Mouse (Mus musculus): ENCODE measurements at regions not wholly inside any gene's neighbourhood (a gene's known extent, or its start where the extent isn't known, plus 50 kb on each side); places are given as distances from the start of the nearest gene placed in this dataset.

GRCm38 (mm10) chr4:72688842-72689241 is 163.6 kb downstream of the Aldoart1 start:
- DNase-seq = no peak

DNA sequence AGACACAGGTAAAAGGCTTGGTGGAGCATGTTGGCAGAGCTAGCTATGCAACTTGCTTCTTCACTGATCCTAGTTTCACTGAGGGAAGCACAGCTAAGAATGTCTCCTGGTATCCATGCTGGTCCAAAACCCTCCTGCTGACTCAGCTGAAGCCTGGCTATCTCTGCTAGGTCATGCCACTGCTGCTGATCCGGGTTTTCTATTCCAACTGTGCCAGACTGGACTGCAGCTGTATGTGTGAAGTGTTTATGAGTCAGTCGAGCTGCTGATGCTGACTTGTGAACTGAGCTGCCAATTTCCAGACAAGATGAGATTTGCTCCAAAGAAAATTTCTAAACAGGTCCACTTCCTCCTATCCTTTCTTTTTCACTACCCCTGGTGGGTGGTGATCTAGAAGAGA is 178.4 kb downstream of the Aldoart1 start:
- DNase-seq = no peak

DNA sequence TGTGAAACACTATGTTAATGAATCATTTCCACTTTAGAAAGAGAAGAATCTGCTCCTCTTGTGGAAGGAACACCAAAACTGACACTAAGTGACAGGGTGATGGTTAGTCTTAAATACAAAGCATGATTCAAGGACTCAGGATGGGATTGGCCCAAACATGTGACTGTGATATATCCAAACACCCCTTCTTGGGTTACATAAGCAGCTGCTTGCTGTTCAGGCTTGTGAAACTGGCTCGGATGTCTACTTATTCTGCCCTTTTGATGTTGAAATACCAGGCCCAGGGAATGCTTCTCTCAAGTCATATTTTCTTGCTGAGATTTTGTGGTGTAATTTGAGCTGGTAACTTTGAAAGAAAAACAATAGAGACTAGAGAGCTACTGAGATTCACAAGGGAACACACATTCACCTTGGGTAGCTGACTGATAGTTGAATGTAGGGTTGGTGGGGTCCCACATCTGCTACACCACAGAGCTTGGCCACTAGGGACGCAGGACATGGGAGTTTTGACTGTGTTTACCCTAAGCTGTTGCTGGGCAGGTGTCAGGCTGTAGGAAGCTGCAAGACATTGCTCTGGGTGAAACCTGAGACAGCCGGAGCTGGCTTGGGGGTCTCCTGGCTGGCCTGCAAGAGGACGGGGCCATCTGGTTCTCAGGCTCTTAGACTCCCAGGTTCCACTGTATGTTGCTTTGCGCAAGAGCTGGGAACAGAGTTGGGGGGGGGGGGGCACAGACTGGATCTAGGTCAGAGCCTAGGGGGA is 180.6 kb downstream of the Aldoart1 start:
- peak; percentile 55 for DNase-seq

- no peak for DNase-seq
These were observed 182.5 kb downstream of the Aldoart1 start for GRCm38 (mm10) chr4:72669827-72670494.

DNA sequence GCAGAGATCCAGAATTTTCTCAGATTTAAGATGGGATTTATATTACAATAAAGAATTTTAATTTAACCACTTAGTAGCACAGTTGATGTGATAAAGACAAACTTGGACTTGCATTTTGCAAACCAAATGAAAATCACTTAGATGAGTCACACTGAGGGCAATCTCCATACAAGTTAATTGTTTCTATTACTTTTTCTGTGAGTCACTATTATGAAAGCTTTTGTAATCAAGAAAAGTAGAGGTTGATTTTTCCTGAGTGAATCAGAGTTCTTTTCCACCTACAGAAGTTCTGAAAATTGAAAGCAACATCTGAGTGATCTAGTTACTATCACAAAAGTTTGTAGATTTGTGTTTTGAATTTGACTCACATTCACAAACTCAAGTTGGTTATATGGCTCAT is 188.1 kb downstream of the Aldoart1 start:
- DNase-seq = no peak

DNA sequence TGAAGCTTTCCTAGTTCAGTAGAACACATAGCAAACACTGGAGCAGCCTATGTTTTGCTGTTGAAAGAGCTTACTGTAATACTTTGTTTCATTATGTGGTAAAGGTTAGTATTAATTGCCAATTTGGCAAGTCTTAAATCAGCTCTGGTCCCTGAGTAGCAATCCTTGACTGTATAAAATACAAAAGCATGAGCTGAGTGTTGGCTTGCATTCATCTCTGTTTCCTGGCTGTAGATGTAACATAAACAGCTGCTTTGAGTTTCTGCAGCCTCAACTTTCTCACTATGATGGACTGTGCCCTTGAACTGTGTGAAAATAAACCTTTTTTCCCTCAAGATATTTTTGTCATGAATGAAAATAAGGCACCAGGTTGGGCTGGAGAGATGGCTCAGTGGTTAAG is 190.0 kb downstream of the Aldoart1 start:
- DNase-seq = no peak

DNA sequence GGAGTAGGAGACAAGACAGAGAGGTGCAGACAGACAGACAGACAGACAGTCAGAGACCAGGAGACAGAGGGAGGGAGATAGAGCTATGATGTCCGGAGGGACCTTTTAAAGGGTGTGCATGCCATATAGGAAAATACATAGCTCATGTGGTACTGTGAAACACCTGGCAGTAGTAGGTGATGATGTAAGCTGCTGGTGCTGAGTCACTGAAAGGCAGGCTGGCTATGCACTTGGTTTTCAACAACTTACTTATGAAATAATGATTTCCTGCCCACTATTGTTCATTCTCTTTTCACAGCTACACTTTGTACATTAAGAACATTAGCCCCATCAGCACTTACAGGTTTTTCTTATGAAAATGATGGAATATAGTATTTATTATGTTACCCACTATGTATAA is 196.2 kb downstream of the Aldoart1 start:
- no peak for DNase-seq

GRCm38 (mm10) chr4:72647130-72647529 is 205.3 kb downstream of the Aldoart1 start:
- DNase-seq = no peak

DNA sequence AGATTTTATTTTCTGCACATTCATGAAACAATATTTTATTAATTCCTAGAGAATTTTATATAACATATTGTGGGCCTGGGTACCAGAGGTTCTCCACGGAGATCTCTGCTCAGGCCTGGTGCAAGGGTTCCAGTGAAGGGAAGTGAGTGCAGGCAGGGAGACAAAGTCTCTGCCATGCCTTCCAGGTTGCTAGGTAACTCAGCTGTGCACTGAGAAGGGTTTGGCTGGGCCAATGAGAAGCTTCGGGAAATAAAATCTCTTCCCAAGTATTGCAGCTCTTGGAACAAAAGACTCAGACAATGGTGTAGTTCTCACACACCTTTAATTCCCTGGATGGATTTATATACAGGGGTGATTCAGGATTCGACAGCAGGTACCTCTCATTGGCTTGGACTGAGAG is 223.0 kb downstream of the Aldoart1 start:
- no peak for DNase-seq

DNA sequence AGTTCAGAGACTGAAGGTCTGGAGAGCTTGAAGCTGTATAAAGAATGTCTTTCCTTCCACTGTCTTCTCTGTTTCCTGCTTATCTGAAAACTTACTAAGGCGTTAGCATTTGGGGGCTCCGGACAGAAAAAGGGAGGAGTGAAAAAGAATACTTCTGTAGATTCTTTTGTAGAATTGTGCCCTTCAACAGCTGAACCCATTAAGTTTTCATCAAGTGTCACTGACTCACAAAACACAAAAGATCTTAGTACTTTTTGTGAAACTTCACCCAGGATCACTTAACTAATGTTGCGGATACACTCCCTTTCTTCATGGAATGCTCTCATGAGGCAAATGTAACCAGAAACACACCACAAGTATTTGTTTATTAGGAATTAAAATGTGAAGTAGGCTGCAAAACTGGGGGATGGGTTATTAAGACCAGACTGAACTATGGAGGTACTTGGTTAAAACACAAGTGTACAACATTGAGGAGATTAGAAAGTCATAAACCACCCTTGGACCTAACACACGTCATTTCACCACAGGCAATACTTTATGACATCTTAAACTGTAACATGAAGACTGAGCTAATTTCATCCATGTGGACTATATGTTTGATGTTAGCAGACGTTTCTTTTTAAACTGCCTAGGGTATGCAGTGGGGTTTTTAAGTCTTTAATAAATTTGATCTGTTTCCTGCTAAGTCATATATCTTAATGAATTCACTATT is 225.1 kb downstream of the Aldoart1 start:
- DNase-seq = no peak

DNA sequence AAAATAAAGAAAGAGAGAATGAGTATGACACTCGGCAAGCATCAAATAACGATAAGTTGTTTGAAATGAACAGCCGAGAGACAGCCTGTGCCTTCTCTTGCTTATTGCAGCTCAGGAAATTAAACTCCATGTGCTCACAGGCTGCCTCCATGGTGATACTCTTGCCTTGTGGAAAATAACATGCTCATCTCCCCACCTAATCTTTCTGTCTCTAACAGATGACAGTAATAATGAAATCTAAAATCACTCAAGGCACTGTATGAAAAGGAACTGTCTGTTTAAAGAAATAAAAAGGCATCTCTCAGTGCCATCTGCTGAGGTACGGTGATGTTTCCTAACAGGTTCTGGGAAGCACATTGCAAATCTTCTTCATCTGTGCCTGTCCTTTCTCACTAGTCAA is 247.3 kb downstream of the Aldoart1 start:
- no peak for DNase-seq

DNA sequence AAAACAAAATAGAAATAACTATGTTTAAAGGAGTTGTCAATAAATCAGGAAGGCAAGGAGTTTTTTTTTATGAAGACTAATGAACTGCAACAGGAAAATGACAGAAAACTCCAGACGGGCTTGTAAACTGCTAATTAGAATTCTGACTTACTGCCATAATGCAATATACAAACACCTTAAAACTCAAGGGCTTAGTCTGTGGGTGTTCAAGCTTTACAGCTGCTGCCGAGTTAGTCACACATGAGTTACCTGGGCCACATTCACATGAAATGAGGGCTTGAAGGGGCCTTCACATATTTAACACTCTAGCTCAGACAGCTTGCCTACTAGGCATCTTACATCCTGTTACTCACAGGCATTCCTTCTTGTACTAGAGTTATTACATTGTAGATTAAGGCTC is 256.9 kb downstream of the Aldoart1 start:
- no peak for DNase-seq

DNA sequence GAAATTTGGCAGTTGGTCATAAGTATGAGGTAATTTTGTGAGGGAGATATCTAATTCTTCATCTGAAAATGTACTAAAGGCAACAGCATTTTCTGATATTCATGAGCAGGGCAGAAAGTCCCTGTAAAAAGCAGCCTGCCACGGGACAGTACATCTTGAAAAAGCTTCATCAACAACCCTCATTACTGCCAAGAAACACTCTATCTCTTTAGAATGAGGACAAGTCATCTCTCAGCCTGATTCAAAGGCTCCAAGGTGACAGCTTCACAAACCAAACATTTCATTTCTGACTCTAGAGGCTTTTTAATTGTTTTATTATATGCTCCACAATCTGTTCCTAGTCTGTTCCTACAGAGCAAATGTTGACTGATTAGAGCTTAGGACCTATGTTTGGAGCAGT is 260.3 kb downstream of the Aldoart1 start:
- DNase-seq = no peak

DNA sequence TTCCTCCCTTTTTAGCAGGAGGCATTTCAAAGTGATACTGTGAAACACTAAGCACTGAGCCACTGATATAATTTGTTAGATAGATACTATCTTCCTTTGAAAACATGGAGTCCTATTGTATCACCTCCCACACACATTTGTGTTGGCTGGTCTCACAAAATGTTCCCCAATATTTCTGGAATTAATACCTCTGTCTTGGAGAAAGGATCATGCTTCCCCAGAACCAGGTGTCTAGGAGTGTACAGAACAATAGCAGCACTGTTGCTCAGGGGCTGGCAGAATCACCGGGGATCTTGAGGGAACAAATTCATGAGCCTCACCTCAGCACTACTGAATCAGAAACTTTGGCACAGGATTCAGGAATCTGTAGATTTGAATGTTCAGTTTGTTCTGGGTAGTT is 277.5 kb downstream of the Aldoart1 start:
- no peak for DNase-seq

GRCm38 (mm10) chr4:72571924-72572323 is 280.5 kb downstream of the Aldoart1 start:
- DNase-seq = peak; percentile 39

GRCm38 (mm10) chr4:72565186-72565585 is 287.2 kb downstream of the Aldoart1 start:
- peak; percentile 33 for DNase-seq

- DNase-seq = peak; percentile 23
These were observed 289.3 kb downstream of the Aldoart1 start for GRCm38 (mm10) chr4:72562909-72563676.

GRCm38 (mm10) chr4:72554276-72554675 is 298.2 kb downstream of the Aldoart1 start:
- DNase-seq = no peak

DNA sequence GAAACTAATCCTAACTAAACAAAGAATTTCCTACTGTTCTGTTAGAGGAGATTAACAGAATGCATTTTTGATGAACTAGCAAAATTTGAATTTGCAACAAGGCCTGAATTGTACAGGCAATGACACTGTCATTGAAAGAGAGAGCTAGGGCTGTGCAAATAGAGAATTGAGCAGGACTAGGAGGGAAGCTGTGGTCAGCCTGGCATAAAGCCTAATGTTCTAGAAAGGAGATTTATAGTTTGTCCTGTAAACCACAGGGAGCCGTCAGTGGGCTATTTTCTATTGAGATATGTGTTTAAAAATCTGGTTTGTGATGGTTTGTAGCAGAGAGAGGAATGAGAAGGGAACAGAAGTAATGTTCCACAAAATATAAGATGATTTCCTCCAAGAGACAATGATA is 317.9 kb downstream of the Aldoart1 start:
- DNase-seq = no peak

- no peak for DNase-seq
These were observed 323.9 kb upstream of the Tle1 start for GRCm38 (mm10) chr4:72524630-72525029.

- no peak for DNase-seq
These were observed 323.4 kb upstream of the Tle1 start for GRCm38 (mm10) chr4:72524100-72524499.

- no peak for DNase-seq
These were observed 310.5 kb upstream of the Tle1 start for GRCm38 (mm10) chr4:72511220-72511619.

- no peak for DNase-seq
These were observed 281.0 kb upstream of the Tle1 start for GRCm38 (mm10) chr4:72481748-72482147.

Measured in heart, adult 11 months (tissue).